Comparison of ENCODE assay signal across 22 mouse cellular contexts in genomic region chr2:167323116-167323515, GRCm38 (mm10). TPM values are rescaled to one million over a fixed set of nuclear protein-coding genes. Genes with fewer than 3 reads are reported as not detected.
DNase-seq lines count a peak whose midpoint lies in the region; ATAC-seq lines count a peak whose summit lies in the region.
"Had no signal": no experiment of that assay in that cellular context is flagged by ENCODE, and none has a peak within 500 bp of the region (broad histone marks: within the 10 kb centered on the region; RNA-seq: fewer than 3 reads in every experiment).

No protein-coding gene starts in this region.

- no peaks in the 10 kb centered on the region for H3K9me3 ChIP-seq in heart, embryonic 13.5 days
- no peaks in the 10 kb centered on the region for H3K9me3 ChIP-seq in hindbrain, embryonic 14.5 days (ENCODE audit: control insufficient read depth, low read length)
- no peaks in the 10 kb centered on the region for H3K9me3 ChIP-seq in hindbrain, embryonic 16.5 days (ENCODE audit: control insufficient read depth, low read length)
- no peaks in the 10 kb centered on the region for H3K9me3 ChIP-seq in liver, embryonic 11.5 days (ENCODE audit: control insufficient read depth, low read length)
- H3K9me3 ChIP-seq: embryonic facial prominence, embryonic 15.5 days; forebrain, embryonic 10.5 days; forebrain, embryonic 15.5 days had no signal

- H3K4me1 ChIP-seq in heart, embryonic 13.5 days, result peaks cover 42% of the 10 kb centered on the region
- peaks cover 10% of the 10 kb centered on the region for H3K4me1 ChIP-seq in hindbrain, embryonic 14.5 days (replicated peaks; ENCODE audit: control insufficient read depth, insufficient read depth, low read length)
- peaks cover 8% of the 10 kb centered on the region; the same call in 1 of the 2 replicates for H3K4me1 ChIP-seq in hindbrain, embryonic 16.5 days (ENCODE audit: control insufficient read depth, insufficient read depth, low read depth, low read length)
- H3K4me1 ChIP-seq in liver, embryonic 11.5 days (replicated peaks; ENCODE audit: control insufficient read depth, insufficient read depth, low read length), result peaks cover 25% of the 10 kb centered on the region

- H3K27ac ChIP-seq in heart, embryonic 13.5 days (replicated peaks), result peak overlapping the region; percentile 43
- no peak overlapping the region for H3K27ac ChIP-seq in hindbrain, embryonic 14.5 days
- H3K27ac ChIP-seq in hindbrain, embryonic 16.5 days (ENCODE audit: low read depth, low read length), result no peak overlapping the region
- H3K27ac ChIP-seq in liver, embryonic 11.5 days (ENCODE audit: low read depth, low read length), result 0 out of 2 replicates have a peak overlapping the region, but pooled peaks have one; percentile 8
- H3K27ac ChIP-seq: embryonic facial prominence, embryonic 15.5 days; forebrain, embryonic 10.5 days; forebrain, embryonic 15.5 days; hindbrain, postnatal 0 days had no signal

- no peak overlapping the region for H3K9ac ChIP-seq in heart, embryonic 13.5 days
- peak overlapping the region; percentile 16; the same call in 1 of the 2 replicates for H3K9ac ChIP-seq in hindbrain, embryonic 14.5 days
- no peak overlapping the region for H3K9ac ChIP-seq in hindbrain, embryonic 16.5 days (ENCODE audit: low read depth, low read length)
- H3K9ac ChIP-seq in liver, embryonic 11.5 days (ENCODE audit: low read depth, low read length), result no peak overlapping the region
- H3K9ac ChIP-seq: embryonic facial prominence, embryonic 15.5 days; forebrain, embryonic 15.5 days had no signal

- ATAC-seq in heart, embryonic 13.5 days (ENCODE audit: extremely low read depth, insufficient number of reproducible peaks, low FRiP score, low TSS enrichment), result no peak
- ATAC-seq in hindbrain, embryonic 14.5 days (ENCODE audit: low FRiP score), result no peak
- ATAC-seq in hindbrain, embryonic 16.5 days, result no peak
- ATAC-seq in liver, embryonic 11.5 days (replicated peaks; ENCODE audit: low FRiP score), result no peak
- ATAC-seq: forebrain, embryonic 15.5 days; hindbrain, postnatal 0 days had no signal

- DNase-seq in heart, adult 11 months, result no peak
- DNase-seq in hindbrain, embryonic 14.5 days (ENCODE audit: low spot score), result no peak
- DNase-seq in liver, embryonic 11.5 days (ENCODE audit: low spot score), result no peak
- no peak for DNase-seq in liver
- peak; percentile 45 for DNase-seq in brain, adult 2 months (ENCODE audit: low read depth, low spot score)
- DNase-seq: adrenal gland, adult 8-10 months; adrenal gland, postnatal 36 days; cerebellum, adult 11-12 months; cerebellum, postnatal 14 days; embryo, embryonic 11 days; gastrocnemius, postnatal 36 days; heart, adult 18-20 months; kidney, adult 18-20 months had no signal

- H3K4me3 ChIP-seq in heart, embryonic 13.5 days, result no peak overlapping the region
- no peak overlapping the region for H3K4me3 ChIP-seq in hindbrain, embryonic 14.5 days (replicated peaks; ENCODE audit: low read length)
- no peak overlapping the region for H3K4me3 ChIP-seq in hindbrain, embryonic 16.5 days (ENCODE audit: low read length)
- no peak overlapping the region for H3K4me3 ChIP-seq in liver, embryonic 11.5 days (ENCODE audit: low read depth, low read length)
- H3K4me3 ChIP-seq: embryonic facial prominence, embryonic 15.5 days; erythroblast, embryonic 14.5 days; forebrain, embryonic 10.5 days; forebrain, embryonic 15.5 days had no signal

- H3K27me3 ChIP-seq in heart, embryonic 13.5 days (replicated peaks), result no peaks in the 10 kb centered on the region
- H3K27me3 ChIP-seq in hindbrain, embryonic 14.5 days (ENCODE audit: control insufficient read depth, insufficient read depth, low read length), result no peaks in the 10 kb centered on the region
- no peaks in the 10 kb centered on the region for H3K27me3 ChIP-seq in hindbrain, embryonic 16.5 days (replicated peaks; ENCODE audit: control insufficient read depth, insufficient read depth, low read length)
- H3K27me3 ChIP-seq in liver, embryonic 11.5 days (replicated peaks; ENCODE audit: control insufficient read depth, insufficient read depth, low read length), result no peaks in the 10 kb centered on the region
- H3K27me3 ChIP-seq: CH12.LX; embryonic facial prominence, embryonic 15.5 days; forebrain, embryonic 15.5 days had no signal

- no peaks in the 10 kb centered on the region for H3K36me3 ChIP-seq in heart, embryonic 13.5 days
- no peaks in the 10 kb centered on the region for H3K36me3 ChIP-seq in hindbrain, embryonic 14.5 days (replicated peaks; ENCODE audit: control insufficient read depth, insufficient read depth)
- no peaks in the 10 kb centered on the region for H3K36me3 ChIP-seq in hindbrain, embryonic 16.5 days (ENCODE audit: control insufficient read depth, insufficient read depth, low read length)
- H3K36me3 ChIP-seq in liver, embryonic 11.5 days (ENCODE audit: control insufficient read depth, insufficient read depth, low read length), result no peaks in the 10 kb centered on the region
- H3K36me3 ChIP-seq: embryonic facial prominence, embryonic 15.5 days; forebrain, embryonic 10.5 days; forebrain, embryonic 15.5 days had no signal

- H3K4me2 ChIP-seq in heart, embryonic 13.5 days, result no peak overlapping the region
- H3K4me2 ChIP-seq in hindbrain, embryonic 14.5 days (replicated peaks), result no peak overlapping the region
- no peak overlapping the region for H3K4me2 ChIP-seq in hindbrain, embryonic 16.5 days (ENCODE audit: low read length)
- H3K4me2 ChIP-seq in liver, embryonic 11.5 days, result no peak overlapping the region
- H3K4me2 ChIP-seq: embryonic facial prominence, embryonic 15.5 days; forebrain, embryonic 15.5 days; heart, embryonic 11.5 days had no signal

- WGBS in heart, embryonic 13.5 days, result 29% methylated on average over 3 of the region's 3 CpGs
- WGBS in hindbrain, embryonic 14.5 days, result 57% methylated on average over 3 of the region's 3 CpGs
- WGBS in hindbrain, embryonic 16.5 days, result 52% methylated on average over 3 of the region's 3 CpGs
- 69% methylated on average over 3 of the region's 3 CpGs for WGBS in liver, embryonic 11.5 days

RNA-seq across cellular contexts. Expression of gene B4galt5, which starts 25.9 kb away (rescaled TPM):
- polyA plus RNA-seq in heart, embryonic 13.5 days (2015; fragmentation: Nextera tagmentation; extraction: Ambion mirVana), result 8.8 and 9.7 TPM in 2 replicates
- polyA plus RNA-seq in hindbrain, embryonic 14.5 days (2014; fragmentation: Nextera tagmentation; extraction: Ambion mirVana), result 24.7 and 33.3 TPM in 2 replicates
- polyA plus RNA-seq in hindbrain, embryonic 16.5 days (2015; fragmentation: Nextera tagmentation; extraction: Ambion mirVana), result 19.7 and 22.6 TPM in 2 replicates
- 8.0 and 11.8 TPM in 2 replicates for polyA plus RNA-seq in liver, embryonic 11.5 days (2014; fragmentation: Nextera tagmentation; extraction: Ambion mirVana)

Comparison
In these comparisons a context has a peak if more than half of its experiments do, and no peak if none do; other contexts are left out.
1. H3K27ac ChIP-seq: peak in heart, embryonic 13.5 days (single experiment) and liver, embryonic 11.5 days (single experiment); none in hindbrain, embryonic 14.5 days (single experiment) and hindbrain, embryonic 16.5 days (single experiment).